Mouse (Mus musculus): ENCODE measurements around the gene Ppfibp1. TPM values are rescaled to one million over a fixed set of nuclear protein-coding genes. Genes with fewer than 3 reads are reported as not detected.

Ppfibp1 gene
- total and polyA plus RNA-seq, 3 experiments: 23.4 to 28.2 (median 28.2) TPM

GRCm38 (mm10) chr6:146848281-146848680 is 40.0 kb upstream of the Ppfibp1 start:
- dilution Hi-C loops (cut with MboI; ENCODE audit: extremely low pct_ligation_motif_present, extremely low pct_unique_long_range_greater_than_20kb, low sequenced_read_pairs): no loop called here

GRCm38 (mm10) chr6:146850050-146850449 is 38.2 kb upstream of the Ppfibp1 start, which contains the start of gene Smco2:
Gene Smco2, plus strand, starts transcription at chr6:146850104.
- in situ Hi-C loops (cut with MboI; ENCODE audit: low pct_ligation_motif_present, low pct_unique_long_range_greater_than_20kb, low sequenced_read_pairs) (no loop called here), dilution Hi-C loops (cut with MboI; ENCODE audit: extremely low pct_ligation_motif_present, extremely low pct_unique_long_range_greater_than_20kb, low sequenced_read_pairs) (no loop called here)
- H3K9me3 ChIP-seq (replicated peaks; ENCODE audit: low read length): peaks cover under 1% of the 10 kb centered on the region
- no peak within 1 kb of the TSS for H3K4me3 ChIP-seq (replicated peaks in 1 of 3; ENCODE audit: low read depth in 2 of 3, low read length in 2 of 3, poor library complexity in 1 of 3)
- H3K9ac ChIP-seq (ENCODE audit: insufficient read depth, low read depth): no peak within 1 kb of the TSS
- no peak for DNase-seq (ENCODE audit: extremely low read depth)
- no peaks in the 10 kb centered on the region for H3K79me2 ChIP-seq (replicated peaks; ENCODE audit: control insufficient read depth, extremely low read depth, insufficient read depth, poor library complexity, severe bottlenecking)
- H3K36me3 ChIP-seq (replicated peaks in 1 of 2; ENCODE audit: control insufficient read depth in 1 of 2, insufficient read depth in 1 of 2, low read length in 1 of 2): no peaks in the 10 kb centered on the region
- no peaks in the 10 kb centered on the region for H3K27me3 ChIP-seq (replicated peaks)
- no peak within 1 kb of the TSS for H3K4me2 ChIP-seq (ENCODE audit: insufficient read depth, low read depth, poor library complexity, severe bottlenecking)
- H3K27ac ChIP-seq (ENCODE audit: insufficient read depth, low read depth): no peak within 1 kb of the TSS
- H3K4me1 ChIP-seq (ENCODE audit: control insufficient read depth in 1 of 2, insufficient read depth in 2 of 2): peaks cover 2 to 16% of the 10 kb centered on the region in 2 experiments; a peak in 2 of 4 replicates
- TF ChIP-seq KAT2A (IDR thresholded peaks at IDR 0.05; ENCODE audit: insufficient replicate concordance, low read length) (no peak), CTCF (conservative IDR thresholded peaks at IDR 0.05 in 1 of 2, IDR thresholded peaks at IDR 0.05 in 1 of 2; ENCODE audit: low read depth in 2 of 2, low read length in 2 of 2) (no peak), NELFE (IDR thresholded peaks at IDR 0.05; ENCODE audit: low read depth, low read length) (no peak), SMC3 (IDR thresholded peaks at IDR 0.05; ENCODE audit: low read depth, low read length) (no peak), CHD2 (IDR thresholded peaks at IDR 0.05; ENCODE audit: low read length) (no peak), IRF4 (IDR thresholded peaks at IDR 0.05; ENCODE audit: low read depth, low read length) (no peak), SIN3A (IDR thresholded peaks at IDR 0.05; ENCODE audit: low read length) (no peak), POLR2A (IDR thresholded peaks at IDR 0.05; ENCODE audit: low read depth, low read length) (no peak), TBP (conservative IDR thresholded peaks at IDR 0.05; ENCODE audit: low read depth, low read length) (no peak), CHD1 (IDR thresholded peaks at IDR 0.05; ENCODE audit: low read depth, low read length) (no peak), ZC3H11A (IDR thresholded peaks at IDR 0.05; ENCODE audit: low read depth, low read length) (no peak), GABPA (IDR thresholded peaks at IDR 0.05; ENCODE audit: insufficient replicate concordance, low read depth, low read length) (no peak), RCOR1 (conservative IDR thresholded peaks at IDR 0.05; ENCODE audit: low read depth, low read length) (no peak), BHLHE40 (IDR thresholded peaks at IDR 0.05; ENCODE audit: low read depth, low read length) (no peak), ZMIZ1 (IDR thresholded peaks at IDR 0.05; ENCODE audit: low read depth, low read length) (no peak)

More at GRCm38 (mm10) chr6:146848281-146848680, 40.0 kb upstream of the Ppfibp1 start:
- H3K4me3 ChIP-seq (replicated peaks in 1 of 3; ENCODE audit: low read depth in 2 of 3, low read length in 2 of 3, poor library complexity in 1 of 3): no peak overlapping the region
- H3K27ac ChIP-seq (ENCODE audit: insufficient read depth, low read depth): no peak overlapping the region
- DNase-seq (ENCODE audit: extremely low read depth): no peak
- no peaks in the 10 kb centered on the region for H3K79me2 ChIP-seq (replicated peaks; ENCODE audit: control insufficient read depth, extremely low read depth, insufficient read depth, poor library complexity, severe bottlenecking)
- no peak overlapping the region for H3K4me2 ChIP-seq (ENCODE audit: insufficient read depth, low read depth, poor library complexity, severe bottlenecking)
- no peak overlapping the region for H3K9ac ChIP-seq (ENCODE audit: insufficient read depth, low read depth)
- TF ChIP-seq JUND (conservative IDR thresholded peaks at IDR 0.05; ENCODE audit: low read depth, low read length): peak; percentile 30; the same call in 1 of the 2 replicates
- TF ChIP-seq BHLHE40 (IDR thresholded peaks at IDR 0.05; ENCODE audit: low read depth, low read length): no peak
- no peaks in the 10 kb centered on the region for H3K36me3 ChIP-seq (replicated peaks in 1 of 2; ENCODE audit: control insufficient read depth in 1 of 2, insufficient read depth in 1 of 2, low read length in 1 of 2)
- peaks cover 2 to 17% of the 10 kb centered on the region in 2 experiments; a peak in 2 of 4 replicates for H3K4me1 ChIP-seq (ENCODE audit: control insufficient read depth in 1 of 2, insufficient read depth in 2 of 2)
- H3K27me3 ChIP-seq (replicated peaks): no peaks in the 10 kb centered on the region
- in situ Hi-C loops (cut with MboI; ENCODE audit: low pct_ligation_motif_present, low pct_unique_long_range_greater_than_20kb, low sequenced_read_pairs): no loop called here
- no peaks in the 10 kb centered on the region for H3K9me3 ChIP-seq (replicated peaks; ENCODE audit: low read length)
